In the genomic region with DNA sequence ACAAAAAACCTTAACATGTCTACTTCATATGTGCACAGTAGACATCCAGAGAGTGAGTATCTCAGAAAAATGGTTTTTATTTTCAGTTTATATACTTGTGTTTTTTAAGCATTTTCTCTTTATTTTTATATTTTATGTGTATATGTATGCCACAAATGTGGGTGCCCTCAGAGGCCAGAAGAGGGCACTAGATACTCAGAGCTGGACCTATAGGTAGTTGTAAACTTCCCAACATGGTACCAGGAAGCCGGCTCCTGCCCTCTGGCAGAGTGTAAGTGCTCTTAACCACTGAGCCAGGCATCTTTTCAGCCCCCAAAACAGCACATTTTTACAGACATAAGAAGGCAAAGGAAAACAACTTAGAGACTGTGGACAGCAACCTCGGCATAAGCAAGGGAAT, we compare ENCODE assay signal across 9 mouse cellular contexts. TPM values are rescaled to one million over a fixed set of nuclear protein-coding genes. Genes with fewer than 3 reads are reported as not detected.
DNase-seq lines count a peak whose midpoint lies in the region; ATAC-seq and TF ChIP-seq lines count a peak whose summit lies in the region.
"Had no signal": no experiment of that assay in that cellular context is flagged by ENCODE, and none has a peak within 500 bp of the region (broad histone marks: within the 10 kb centered on the region; RNA-seq: fewer than 3 reads in every experiment).

No protein-coding gene starts in this region.

- H3K9me3 ChIP-seq in kidney, postnatal 0 days (replicated peaks; ENCODE audit: low read length): no peaks in the 10 kb centered on the region
- H3K9me3 ChIP-seq in kidney, embryonic 14.5 days (ENCODE audit: control insufficient read depth, low read length): no peaks in the 10 kb centered on the region
- H3K9me3 ChIP-seq in ES-E14 (ENCODE audit: control insufficient read depth, insufficient read depth, low read depth, low read length): no peaks in the 10 kb centered on the region
- no peaks in the 10 kb centered on the region for H3K9me3 ChIP-seq in midbrain, embryonic 15.5 days
- H3K9me3 ChIP-seq: limb, embryonic 13.5 days had no signal

- ATAC-seq in kidney, postnatal 0 days (replicated peaks; ENCODE audit: low FRiP score, low read depth): no peak
- no peak for ATAC-seq in kidney, embryonic 14.5 days (ENCODE audit: low FRiP score, low TSS enrichment)
- ATAC-seq in midbrain, embryonic 15.5 days (replicated peaks): no peak

- DNase-seq in kidney, postnatal 0 days (ENCODE audit: low spot score): peak; percentile 43
- peak; percentile 21 for DNase-seq in ES-E14 (ENCODE audit: low read depth, low spot score)
- DNase-seq in embryo, embryonic 11 days: peak; percentile 53
- peak; percentile 53 for DNase-seq in retina, embryonic 14.5 days (ENCODE audit: low spot score)
- no peak for DNase-seq in frontal cortex, postnatal 14 days (ENCODE audit: low spot score in 2 of 2)
- no peak for DNase-seq in cerebellum, postnatal 4 days (ENCODE audit: low spot score in 2 of 2)

- in situ Hi-C loops in ES-E14 (cut with MboI; ENCODE audit: low sequenced_read_pairs in 2 of 2, unreplicated experiment in 2 of 2): no loop called here

- no peaks in the 10 kb centered on the region for H3K36me3 ChIP-seq in kidney, postnatal 0 days (ENCODE audit: insufficient read depth, low read length)
- H3K36me3 ChIP-seq in kidney, embryonic 14.5 days (ENCODE audit: control insufficient read depth, insufficient read depth, low read length): no peaks in the 10 kb centered on the region
- H3K36me3 ChIP-seq in ES-E14 (ENCODE audit: control insufficient read depth, insufficient read depth, low read length, poor library complexity, severe bottlenecking): no peaks in the 10 kb centered on the region
- no peaks in the 10 kb centered on the region for H3K36me3 ChIP-seq in midbrain, embryonic 15.5 days (replicated peaks)
- H3K36me3 ChIP-seq: limb, embryonic 13.5 days had no signal

- TF ChIP-seq CTCF in kidney, postnatal 0 days (IDR thresholded peaks at IDR 0.05; ENCODE audit: low read depth): peak; percentile 69

- no peak overlapping the region for H3K4me3 ChIP-seq in kidney, postnatal 0 days (replicated peaks; ENCODE audit: low read depth, low read length)
- H3K4me3 ChIP-seq in kidney, embryonic 14.5 days (ENCODE audit: low read length): no peak overlapping the region
- no peak overlapping the region for H3K4me3 ChIP-seq in ES-E14 (ENCODE audit: insufficient read depth in 1 of 2, low read depth in 1 of 2, low read length in 2 of 2, poor library complexity in 1 of 2, severe bottlenecking in 1 of 2)
- no peak overlapping the region for H3K4me3 ChIP-seq in midbrain, embryonic 15.5 days
- H3K4me3 ChIP-seq: limb, embryonic 13.5 days had no signal

- 69% methylated on average over 2 of the region's 2 CpGs for WGBS in kidney, postnatal 0 days
- 68% methylated on average over 2 of the region's 2 CpGs for WGBS in kidney, embryonic 14.5 days
- 62% methylated on average over 2 of the region's 2 CpGs for WGBS in midbrain, embryonic 15.5 days

- H3K4me2 ChIP-seq in kidney, postnatal 0 days (ENCODE audit: low read length): no peak overlapping the region
- H3K4me2 ChIP-seq in kidney, embryonic 14.5 days (replicated peaks; ENCODE audit: low read depth, low read length): no peak overlapping the region
- no peak overlapping the region for H3K4me2 ChIP-seq in midbrain, embryonic 15.5 days
- H3K4me2 ChIP-seq: limb, embryonic 13.5 days had no signal

- H3K9ac ChIP-seq in kidney, postnatal 0 days (ENCODE audit: low read depth, low read length): no peak overlapping the region
- H3K9ac ChIP-seq in kidney, embryonic 14.5 days (ENCODE audit: low read depth, low read length): no peak overlapping the region
- no peak overlapping the region for H3K9ac ChIP-seq in ES-E14 (ENCODE audit: insufficient read depth, low read depth, low read length, poor library complexity, severe bottlenecking)
- no peak overlapping the region for H3K9ac ChIP-seq in midbrain, embryonic 15.5 days
- H3K9ac ChIP-seq: limb, embryonic 13.5 days had no signal

- H3K27me3 ChIP-seq in kidney, postnatal 0 days (ENCODE audit: insufficient read depth, low read length): no peaks in the 10 kb centered on the region
- H3K27me3 ChIP-seq in kidney, embryonic 14.5 days (ENCODE audit: control insufficient read depth, insufficient read depth, low read length): no peaks in the 10 kb centered on the region
- no peaks in the 10 kb centered on the region for H3K27me3 ChIP-seq in midbrain, embryonic 15.5 days (replicated peaks)
- H3K27me3 ChIP-seq: limb, embryonic 13.5 days had no signal

- H3K4me1 ChIP-seq in kidney, postnatal 0 days (replicated peaks; ENCODE audit: insufficient read depth, low read length): no peaks in the 10 kb centered on the region
- no peaks in the 10 kb centered on the region for H3K4me1 ChIP-seq in kidney, embryonic 14.5 days (ENCODE audit: control insufficient read depth, insufficient read depth, low read length)
- H3K4me1 ChIP-seq in ES-E14 (ENCODE audit: control insufficient read depth in 2 of 2, insufficient read depth in 2 of 2, low read length in 2 of 2, poor library complexity in 1 of 2): no peaks in the 10 kb centered on the region
- H3K4me1 ChIP-seq in midbrain, embryonic 15.5 days: no peaks in the 10 kb centered on the region
- H3K4me1 ChIP-seq: limb, embryonic 13.5 days had no signal

- no peak overlapping the region for H3K27ac ChIP-seq in kidney, postnatal 0 days
- no peak overlapping the region for H3K27ac ChIP-seq in kidney, embryonic 14.5 days (ENCODE audit: low read depth, low read length)
- no peak overlapping the region for H3K27ac ChIP-seq in ES-E14 (ENCODE audit: insufficient read depth, low read depth, low read length, poor library complexity, severe bottlenecking)
- no peak overlapping the region for H3K27ac ChIP-seq in midbrain, embryonic 15.5 days
- H3K27ac ChIP-seq: limb, embryonic 13.5 days had no signal

TF ChIP-seq in ES-E14, 5 proteins besides CTCF, POLR2A, EP300 and RAD21:
- TF ChIP-seq ZC3H11A (IDR thresholded peaks at IDR 0.05; ENCODE audit: borderline replicate concordance, low read depth, low read length) (peak; percentile 84), ZNF384 (IDR thresholded peaks at IDR 0.05; ENCODE audit: low read depth, low read length) (no peak), MAFK (IDR thresholded peaks at IDR 0.05; ENCODE audit: insufficient read depth, low read depth, low read length) (no peak), CHD2 (IDR thresholded peaks at IDR 0.05; ENCODE audit: low read depth, low read length) (no peak)

RNA-seq across cellular contexts. Expression of a gene that starts 20.2 kb away (rescaled TPM):
- polyA plus RNA-seq in kidney, postnatal 0 days (2015; fragmentation: Nextera tagmentation; extraction: Ambion mirVana): 28.3 and 30.3 TPM in 2 replicates
- polyA plus RNA-seq in kidney, embryonic 14.5 days (2014; fragmentation: Nextera tagmentation; extraction: Ambion mirVana): 20.3 and 29.4 TPM in 2 replicates
- total RNA-seq in ES-E14 (2012; rRNA removed): 6.8 and 12.4 TPM in 2 replicates
- 54.7 and 54.8 TPM in 2 replicates for polyA plus RNA-seq in midbrain, embryonic 15.5 days (2015; fragmentation: Nextera tagmentation; extraction: Ambion mirVana)

Comparison
In these comparisons a context has a peak if more than half of its experiments do, and no peak if none do; other contexts are left out.
1. DNase-seq: peak in kidney, postnatal 0 days (single experiment), ES-E14 (single experiment), embryo, embryonic 11 days (single experiment) and retina, embryonic 14.5 days (single experiment); none in frontal cortex, postnatal 14 days (0 of 2) and cerebellum, postnatal 4 days (0 of 2).